Mouse (Mus musculus): ENCODE data around the gene Rbmxl1. TPM values are rescaled to one million over a fixed set of nuclear protein-coding genes. Genes with fewer than 3 reads are reported as not detected.
"Not testable (repeated sequence)": the region's sequence is repeated elsewhere in the genome, so short reads cannot be mapped to it uniquely, and the experiment has no call there.

Gene Rbmxl1
- 392 and 395 TPM in 2 replicates for polyA plus RNA-seq (2016; fragmentation: Nextera tagmentation; extraction: Ambion mirVana)

DNA sequence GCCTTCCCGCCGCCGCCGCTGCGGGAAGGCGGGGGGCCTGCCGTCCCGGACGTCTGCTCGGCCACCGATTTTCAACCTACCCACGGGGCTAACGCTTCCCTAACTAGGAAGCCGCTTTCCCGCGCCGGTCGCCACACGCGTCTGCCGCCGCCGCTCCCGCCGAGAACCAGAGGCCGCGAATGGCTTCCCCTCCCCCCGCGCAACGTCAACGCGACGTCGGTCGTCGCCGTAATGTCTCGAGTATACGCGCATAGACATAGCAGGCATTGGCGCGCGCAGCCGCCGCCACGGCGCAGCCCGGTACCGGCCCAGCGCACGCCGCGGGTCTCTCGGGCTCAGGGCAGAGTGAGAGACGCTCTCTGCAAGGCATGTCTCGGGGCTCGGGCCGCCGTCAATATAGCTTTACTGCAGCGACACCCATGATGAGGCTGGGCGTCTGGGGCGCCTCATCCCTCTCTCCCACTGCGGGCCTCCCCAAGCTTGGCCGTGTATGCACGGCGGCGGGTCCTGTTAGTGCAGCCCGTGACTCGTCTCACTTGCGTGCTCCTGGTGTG is at the start of gene Rbmxl1:
Rbmxl1 (minus strand) TSS at position 180 of the 554 bp plus-strand sequence.
- Histone ChIP-seq H3K27ac (peak within 1 kb of the TSS; percentile 100), H3K36me3 (peaks cover 37% of the 10 kb centered on the region), H3K4me1 (peaks cover 11% of the 10 kb centered on the region), H3K9me3 (replicated peaks) (no peaks in the 10 kb centered on the region; the same call in 1 of the 2 replicates), H3K27me3 (ENCODE audit: low read depth, poor library complexity, severe bottlenecking) (no peaks in the 10 kb centered on the region), H3K4me3 (peak within 1 kb of the TSS; percentile 86)
- WGBS: under 1% methylated on average over 70 of the region's 70 CpGs
- peak; percentile 94 for DNase-seq (ENCODE audit: low spot score)

DNA sequence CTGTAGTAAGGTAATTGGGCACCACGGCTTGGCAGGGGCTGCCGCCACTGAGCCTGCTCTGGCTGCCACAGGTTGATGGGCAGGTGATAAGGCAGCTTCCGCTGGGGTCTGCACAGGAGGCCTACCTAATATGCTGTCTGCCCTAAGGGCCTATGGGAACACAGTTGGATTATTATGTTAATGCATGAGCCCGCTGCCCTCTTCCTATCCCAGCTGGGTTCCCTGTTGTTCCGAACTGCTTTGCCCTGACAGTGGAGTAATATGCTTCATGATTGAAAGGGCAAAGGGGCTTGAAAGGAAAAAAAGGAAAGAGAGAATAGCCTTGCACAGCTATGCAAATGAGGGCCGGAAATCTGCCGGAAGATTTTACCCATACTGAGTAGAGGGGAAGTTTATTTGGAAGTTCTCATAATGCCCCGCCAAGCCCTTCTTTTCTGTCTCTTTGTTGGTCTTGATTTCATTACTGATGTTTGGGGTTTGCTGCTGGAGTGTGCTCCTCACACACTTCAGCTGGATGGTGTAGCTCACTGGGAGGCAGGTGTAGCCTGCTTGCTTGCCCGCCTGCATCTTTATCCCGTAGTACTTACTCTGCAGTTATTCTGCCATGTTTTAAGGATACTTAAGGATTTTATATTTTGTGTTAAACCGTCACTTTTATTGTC is 48.2 kb upstream of the Rbmxl1 start:
- Histone ChIP-seq H3K27ac (no peak overlapping the region), H3K4me3 (no peak overlapping the region), H3K36me3 (peaks cover 10% of the 10 kb centered on the region), H3K27me3 (ENCODE audit: low read depth, poor library complexity, severe bottlenecking) (no peaks in the 10 kb centered on the region), H3K4me1 (peaks cover 5% of the 10 kb centered on the region; the same call in 1 of the 2 replicates), H3K9me3 (replicated peaks) (no peaks in the 10 kb centered on the region)
- DNase-seq (ENCODE audit: low spot score): no peak
- WGBS: 73% methylated on average over 11 of the region's 11 CpGs

DNA sequence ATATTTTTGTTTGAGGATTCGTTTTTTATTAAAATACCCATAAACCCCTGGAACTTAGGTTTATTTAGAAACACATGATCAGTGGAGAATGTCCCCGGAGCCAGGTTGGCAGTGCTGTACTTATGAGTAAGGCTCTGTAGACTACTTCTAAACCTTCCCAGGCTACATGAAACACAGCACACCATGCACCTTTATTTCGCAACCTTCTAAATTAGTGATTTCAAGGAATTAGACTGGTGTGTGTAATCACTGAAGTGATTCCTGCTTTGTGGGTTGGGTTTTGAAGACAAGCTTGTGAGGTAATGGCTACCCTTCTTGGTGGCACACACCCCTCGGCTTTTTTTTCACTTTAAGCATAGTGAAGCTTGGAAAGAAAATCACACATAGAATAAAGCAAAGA is 47.1 kb upstream of the Rbmxl1 start:
- Histone ChIP-seq H3K4me3 (no peak overlapping the region), H3K36me3 (peaks cover 6% of the 10 kb centered on the region; the same call in 1 of the 2 replicates), H3K4me1 (peaks cover 5% of the 10 kb centered on the region; the same call in 1 of the 2 replicates), H3K27ac (no peak overlapping the region), H3K27me3 (ENCODE audit: low read depth, poor library complexity, severe bottlenecking) (no peaks in the 10 kb centered on the region), H3K9me3 (replicated peaks) (no peaks in the 10 kb centered on the region)
- DNase-seq (ENCODE audit: low spot score): no peak
- 93% methylated on average over 4 of the region's 4 CpGs for WGBS

DNA sequence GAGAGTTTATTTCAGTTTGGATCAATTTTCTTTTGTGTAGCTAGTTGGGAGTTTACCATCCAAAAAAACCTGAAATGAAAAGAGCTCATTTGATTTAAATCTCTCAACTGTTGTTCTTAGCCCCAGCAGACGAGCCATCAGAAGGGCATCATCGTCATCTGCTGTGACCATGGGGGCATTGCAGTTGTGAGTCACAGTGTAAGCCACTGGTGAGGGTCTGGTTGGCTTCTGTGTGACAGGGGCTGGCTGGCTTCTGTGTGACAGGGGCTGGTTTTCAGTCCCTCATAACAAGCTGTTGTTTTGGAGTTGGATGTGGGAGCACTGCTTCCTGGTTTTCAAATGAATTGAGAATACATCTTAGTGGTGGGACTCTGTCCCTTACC is 42.0 kb upstream of the Rbmxl1 start:
- H3K9me3 ChIP-seq (replicated peaks): no peaks in the 10 kb centered on the region
- peaks cover 6% of the 10 kb centered on the region; the same call in 1 of the 2 replicates for H3K36me3 ChIP-seq
- no peak overlapping the region for H3K4me3 ChIP-seq
- no peaks in the 10 kb centered on the region for H3K4me1 ChIP-seq
- no peak for DNase-seq (ENCODE audit: low spot score)
- 65% methylated on average over 2 of the region's 2 CpGs for WGBS
- no peaks in the 10 kb centered on the region for H3K27me3 ChIP-seq (ENCODE audit: low read depth, poor library complexity, severe bottlenecking)
- H3K27ac ChIP-seq: no peak overlapping the region

DNA sequence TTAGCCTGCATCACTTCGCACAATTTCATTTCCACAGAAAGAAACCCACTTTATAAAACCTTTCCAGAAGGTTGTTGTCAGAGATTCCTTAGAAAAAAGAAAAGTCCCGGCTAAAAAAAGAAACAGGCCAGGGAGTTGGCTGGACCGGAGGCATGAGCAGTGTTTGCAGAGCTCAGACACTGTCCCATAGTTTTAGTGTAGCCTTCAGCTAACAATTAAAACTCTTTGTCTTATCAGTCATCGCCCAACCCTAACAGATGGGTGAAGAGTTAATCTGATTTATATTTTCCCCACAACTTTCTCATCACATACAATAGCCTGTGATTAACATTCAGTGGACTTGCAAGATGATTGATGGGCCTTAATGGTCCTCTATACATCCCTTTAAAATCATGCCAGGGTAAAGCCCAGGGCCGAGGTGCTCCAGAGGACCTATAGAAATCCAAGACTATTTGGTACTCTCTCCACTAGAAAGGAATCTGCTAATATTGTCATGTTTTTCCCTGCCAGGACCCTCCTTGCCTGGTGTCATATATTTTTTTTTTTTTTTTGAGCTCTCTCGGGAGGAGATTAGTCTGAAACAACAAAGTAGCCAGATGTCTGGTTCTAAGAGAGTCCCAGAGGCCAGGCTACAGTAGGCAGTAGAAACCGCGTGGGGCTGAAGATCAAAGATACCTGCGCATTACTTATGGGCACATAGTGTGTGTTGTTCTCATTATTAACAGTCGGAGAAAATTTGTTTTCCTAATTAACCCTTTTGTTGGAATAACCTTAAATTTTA is 41.5 kb upstream of the Rbmxl1 start:
- Histone ChIP-seq H3K27ac (no peak overlapping the region), H3K9me3 (replicated peaks) (no peaks in the 10 kb centered on the region), H3K4me1 (no peaks in the 10 kb centered on the region), H3K27me3 (ENCODE audit: low read depth, poor library complexity, severe bottlenecking) (no peaks in the 10 kb centered on the region), H3K36me3 (peaks cover 6% of the 10 kb centered on the region; the same call in 1 of the 2 replicates), H3K4me3 (no peak overlapping the region)
- no peak for DNase-seq (ENCODE audit: low spot score)
- 68% methylated on average over 10 of the region's 10 CpGs for WGBS

DNA sequence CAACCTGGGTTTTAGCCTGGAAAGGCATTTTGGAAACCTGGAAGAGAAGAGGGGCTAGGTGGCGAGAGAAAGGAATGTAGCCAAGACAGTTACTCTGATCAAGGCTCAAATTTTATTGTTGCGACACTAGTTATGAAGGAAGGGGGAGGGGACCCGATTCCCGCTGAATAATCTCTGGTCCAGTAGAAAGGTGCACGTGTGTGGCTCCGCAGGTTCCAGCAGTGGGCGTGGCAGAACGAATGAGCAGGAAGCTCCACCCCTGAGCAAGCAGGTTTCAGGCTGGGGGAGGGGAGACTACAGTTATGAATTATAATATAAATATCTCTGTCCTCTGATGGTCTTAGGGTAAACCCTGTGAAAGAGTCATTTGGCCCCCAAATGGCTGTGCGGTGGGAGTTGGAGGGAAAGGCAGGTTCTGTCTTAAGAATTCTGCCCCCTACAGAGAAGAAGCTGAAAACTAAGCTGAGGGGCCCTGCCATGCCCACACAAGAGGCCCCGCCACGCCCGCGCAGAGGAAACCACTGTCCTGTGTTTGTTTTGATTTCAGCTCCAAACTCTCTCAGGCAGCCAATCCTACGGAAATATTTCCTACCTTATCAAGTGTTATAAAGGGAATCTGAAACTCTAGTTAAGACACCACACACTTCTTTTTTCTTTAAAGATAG is 36.6 kb upstream of the Rbmxl1 start:
- H3K36me3 ChIP-seq: peaks cover 21% of the 10 kb centered on the region
- WGBS: 57% methylated on average over 10 of the region's 14 CpGs
- not testable (repeated sequence) for DNase-seq (ENCODE audit: low spot score); H3K9me3 ChIP-seq (replicated peaks); H3K27me3 ChIP-seq (ENCODE audit: low read depth, poor library complexity, severe bottlenecking); H3K4me1 ChIP-seq; H3K4me3 ChIP-seq; H3K27ac ChIP-seq

DNA sequence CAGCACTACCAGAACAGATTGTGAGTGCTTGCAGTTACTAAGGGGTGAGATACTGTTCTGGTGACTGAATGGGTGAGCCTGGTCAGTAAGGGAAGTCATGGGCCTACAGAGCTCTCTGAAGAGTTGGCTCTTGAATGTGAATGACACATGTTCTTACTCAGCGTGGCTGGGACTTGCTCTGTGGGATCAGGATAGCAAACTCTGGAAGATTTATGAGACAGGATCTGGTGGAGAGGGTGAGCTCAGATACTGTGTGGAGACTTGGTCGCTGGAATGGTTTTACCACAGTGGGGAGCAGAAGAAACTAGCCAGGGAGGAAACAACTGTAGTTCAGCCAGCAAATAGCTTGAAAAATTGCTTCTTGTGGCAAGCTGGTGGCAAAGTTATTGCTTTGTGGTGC is 35.8 kb upstream of the Rbmxl1 start:
- Histone ChIP-seq H3K9me3 (replicated peaks) (no peaks in the 10 kb centered on the region), H3K27me3 (ENCODE audit: low read depth, poor library complexity, severe bottlenecking) (no peaks in the 10 kb centered on the region)
- no peak for DNase-seq (ENCODE audit: low spot score)

DNA sequence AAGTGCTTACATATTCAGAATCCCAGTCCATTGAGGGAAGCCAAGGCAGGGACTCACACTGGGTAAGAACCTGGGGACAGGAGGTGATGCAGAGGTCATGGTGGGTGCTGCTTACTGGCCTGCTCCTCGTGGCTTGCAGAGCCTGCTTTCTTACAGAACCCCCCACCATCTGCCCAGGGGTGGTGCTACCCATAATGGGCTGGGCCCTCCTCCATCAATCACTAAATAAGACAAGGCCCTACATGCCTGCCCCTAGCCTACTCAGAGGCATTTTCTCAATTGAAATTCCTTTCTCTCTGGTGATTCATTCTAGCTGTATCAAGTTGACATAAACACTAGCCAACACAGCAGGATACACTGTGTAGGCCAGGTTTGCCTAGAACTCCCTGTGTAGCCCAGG is 34.9 kb upstream of the Rbmxl1 start:
- no peaks in the 10 kb centered on the region for H3K9me3 ChIP-seq (replicated peaks)
- H3K4me1 ChIP-seq: peaks cover 4% of the 10 kb centered on the region; the same call in 1 of the 2 replicates
- no peaks in the 10 kb centered on the region for H3K27me3 ChIP-seq (ENCODE audit: low read depth, poor library complexity, severe bottlenecking)
- DNase-seq (ENCODE audit: low spot score): no peak
- H3K36me3 ChIP-seq: peaks cover 21% of the 10 kb centered on the region
- WGBS: 18% methylated on average over 1 of the region's 1 CpGs
- H3K4me3 ChIP-seq: no peak overlapping the region
- no peak overlapping the region for H3K27ac ChIP-seq

More for the DNA sequence above, 35.8 kb upstream of the Rbmxl1 start:
- WGBS: 37% methylated on average over 2 of the region's 2 CpGs
- Histone ChIP-seq H3K36me3 (peaks cover 21% of the 10 kb centered on the region), H3K4me3 (no peak overlapping the region), H3K27ac (no peak overlapping the region), H3K4me1 (peaks cover 4% of the 10 kb centered on the region; the same call in 1 of the 2 replicates)

DNA sequence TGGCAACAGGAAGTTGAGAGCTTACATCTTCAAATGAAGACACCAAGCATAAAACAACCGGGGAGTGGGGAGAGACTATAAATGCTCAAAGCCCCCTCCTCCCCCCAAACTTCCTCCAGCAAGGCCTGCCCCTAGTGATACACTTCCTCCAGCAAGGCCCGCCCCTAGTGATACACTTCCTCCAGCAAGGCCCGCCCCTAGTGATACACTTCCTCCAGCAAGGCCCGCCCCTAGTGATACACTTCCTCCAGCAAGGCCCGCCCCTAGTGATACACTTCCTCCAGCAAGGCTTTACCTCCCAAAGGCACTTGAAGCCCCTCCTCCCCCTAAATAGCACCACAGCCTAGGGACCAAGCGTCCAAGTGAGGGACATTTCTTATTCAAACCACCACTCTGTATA is 34.0 kb upstream of the Rbmxl1 start:
- WGBS: 87% methylated on average over 4 of the region's 6 CpGs
- not testable (repeated sequence) for H3K4me3 ChIP-seq; DNase-seq (ENCODE audit: low spot score); H3K9me3 ChIP-seq (replicated peaks); H3K4me1 ChIP-seq; H3K27me3 ChIP-seq (ENCODE audit: low read depth, poor library complexity, severe bottlenecking); H3K27ac ChIP-seq
- H3K36me3 ChIP-seq: peaks cover 31% of the 10 kb centered on the region

DNA sequence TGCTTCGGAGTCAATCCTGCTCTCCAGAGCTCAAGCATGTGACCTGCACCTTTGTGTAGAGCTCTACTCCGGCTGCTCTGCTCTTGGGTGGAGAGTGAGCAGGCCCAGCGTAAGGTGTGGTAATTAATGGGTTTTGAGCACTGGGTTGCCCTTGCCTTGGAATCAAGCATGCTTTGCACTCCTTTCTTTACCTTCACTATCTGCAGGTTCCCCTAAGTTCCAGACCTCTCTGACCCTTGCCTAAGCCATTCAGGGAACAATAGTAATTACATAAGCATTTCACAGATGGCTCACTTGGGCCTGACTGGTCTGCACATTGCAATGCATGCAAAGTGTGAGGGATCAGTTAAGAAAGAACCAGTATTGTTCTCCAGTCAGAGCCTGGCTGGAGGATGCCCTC is 29.1 kb upstream of the Rbmxl1 start:
- Histone ChIP-seq H3K27me3 (ENCODE audit: low read depth, poor library complexity, severe bottlenecking) (no peaks in the 10 kb centered on the region), H3K4me3 (no peak overlapping the region), H3K27ac (no peak overlapping the region), H3K9me3 (replicated peaks) (no peaks in the 10 kb centered on the region), H3K36me3 (peaks cover 36% of the 10 kb centered on the region), H3K4me1 (no peaks in the 10 kb centered on the region)
- DNase-seq (ENCODE audit: low spot score): no peak
- 88% methylated on average over 3 of the region's 3 CpGs for WGBS

DNA sequence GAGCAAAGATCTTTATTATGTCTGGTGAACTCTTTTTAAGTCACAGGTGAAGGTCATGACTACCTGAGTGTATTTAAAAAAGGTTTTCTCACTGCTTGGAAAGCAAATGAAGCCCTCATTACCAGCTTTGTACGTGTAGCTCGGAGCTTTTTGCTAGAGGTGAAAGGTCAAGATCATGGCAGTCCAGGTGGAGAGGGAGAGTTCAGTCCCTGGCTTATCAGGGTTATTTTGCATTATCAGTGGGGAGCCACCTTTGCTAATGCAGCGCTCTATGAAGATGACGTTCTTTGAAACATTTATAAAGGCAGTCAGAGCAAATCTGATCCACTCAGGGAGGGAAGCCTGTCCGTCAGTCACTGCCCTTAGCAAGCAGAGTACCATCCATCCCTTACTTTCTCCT is 28.0 kb upstream of the Rbmxl1 start:
- 84% methylated on average over 5 of the region's 5 CpGs for WGBS
- Histone ChIP-seq H3K9me3 (replicated peaks) (no peaks in the 10 kb centered on the region), H3K4me3 (no peak overlapping the region), H3K27me3 (ENCODE audit: low read depth, poor library complexity, severe bottlenecking) (no peaks in the 10 kb centered on the region), H3K36me3 (peaks cover 33% of the 10 kb centered on the region), H3K27ac (no peak overlapping the region), H3K4me1 (no peaks in the 10 kb centered on the region)
- DNase-seq (ENCODE audit: low spot score): no peak

DNA sequence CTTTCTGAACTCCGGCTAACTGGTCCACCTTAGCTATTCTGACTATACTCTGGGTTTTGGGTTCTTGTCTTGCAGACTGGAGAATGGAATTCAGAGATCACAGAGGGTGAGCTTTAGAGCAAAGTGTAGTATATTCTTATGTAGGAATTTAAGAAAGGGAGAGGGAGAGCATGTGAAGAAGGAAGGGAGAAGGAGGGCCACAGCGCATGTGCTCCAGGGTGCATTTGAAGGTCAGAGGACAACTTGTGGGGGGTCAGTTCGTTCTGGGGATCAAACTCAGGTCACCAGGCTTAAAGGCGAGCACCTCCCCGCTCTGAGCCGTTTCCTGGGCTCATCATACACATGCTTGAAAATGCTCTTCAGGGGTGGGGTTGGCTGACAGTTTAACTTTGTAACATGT is 25.3 kb upstream of the Rbmxl1 start:
- 86% methylated on average over 6 of the region's 6 CpGs for WGBS
- Histone ChIP-seq H3K27me3 (ENCODE audit: low read depth, poor library complexity, severe bottlenecking) (no peaks in the 10 kb centered on the region), H3K36me3 (peaks cover 46% of the 10 kb centered on the region), H3K4me3 (no peak overlapping the region), H3K9me3 (replicated peaks) (no peaks in the 10 kb centered on the region), H3K4me1 (no peaks in the 10 kb centered on the region), H3K27ac (no peak overlapping the region)
- no peak for DNase-seq (ENCODE audit: low spot score)

DNA sequence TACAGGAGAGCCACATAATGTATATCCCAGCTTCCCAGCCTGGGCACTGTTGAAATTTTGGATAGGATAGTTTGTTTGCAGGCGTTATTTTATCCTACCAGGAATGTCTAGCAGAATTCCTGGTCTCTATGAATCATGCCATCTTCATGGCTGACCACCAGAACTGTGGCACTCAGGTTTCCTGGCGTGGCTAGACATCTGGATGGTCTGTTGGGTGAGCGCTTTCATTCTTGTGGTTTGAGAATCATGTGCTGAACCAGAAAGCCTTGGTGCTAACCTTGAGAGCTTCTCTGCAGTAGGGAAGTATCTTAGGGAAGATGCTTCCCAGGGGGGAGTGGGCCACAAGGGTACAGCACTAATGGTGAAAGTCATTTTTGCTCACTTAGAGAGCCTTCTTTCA is 6.4 kb upstream of the Rbmxl1 start:
- H3K27ac ChIP-seq: no peak overlapping the region
- H3K9me3 ChIP-seq (replicated peaks): no peaks in the 10 kb centered on the region
- peaks cover 30% of the 10 kb centered on the region for H3K36me3 ChIP-seq
- no peak for DNase-seq (ENCODE audit: low spot score)
- H3K4me1 ChIP-seq: peaks cover 7% of the 10 kb centered on the region
- H3K4me3 ChIP-seq: no peak overlapping the region
- no peaks in the 10 kb centered on the region for H3K27me3 ChIP-seq (ENCODE audit: low read depth, poor library complexity, severe bottlenecking)
- WGBS: 94% methylated on average over 3 of the region's 3 CpGs

Data from limb, embryonic 10.5 days (tissue).